Mouse (Mus musculus) embryonic facial prominence, embryonic 12.5 days (tissue): ENCODE measurements around the gene Gm29582. TPM values are rescaled to one million over a fixed set of nuclear protein-coding genes. Genes with fewer than 3 reads are reported as not detected.
"Not testable (repeated sequence)": the region's sequence is repeated elsewhere in the genome, so short reads cannot be mapped to it uniquely, and the experiment has no call there.

ENCODE experiments used
- ATAC-seq: fragments of 200-750 bp; cut with Nextera tagmentation; 2 replicates; pipeline ENCODE4 v1.8.0; 2017; ENCODE audit not compliant: insufficient number of reproducible peaks, insufficient read depth, low FRiP score, low TSS enrichment
- H3K27ac ChIP-seq: fragments of 300-500 bp; sonication (generic); 2 replicates; pipeline ENCODE4 v1.5.1; 2016; ENCODE audit warnings: mild to moderate bottlenecking
- H3K27me3 ChIP-seq: fragments of 300-500 bp; sonication (generic); 2 replicates; pipeline ENCODE4 v1.6.1; 2016; ENCODE audit warnings: mild to moderate bottlenecking, moderate library complexity
- H3K36me3 ChIP-seq: fragments of 300-500 bp; sonication (generic); 2 replicates; pipeline ENCODE4 v1.6.1; 2016; ENCODE audit warnings: mild to moderate bottlenecking
- H3K4me1 ChIP-seq: fragments of 300-500 bp; sonication (generic); 2 replicates; pipeline ENCODE4 v1.6.1; 2016
- H3K4me2 ChIP-seq: fragments of 300-500 bp; sonication (generic); replicated peaks from 2 replicates; pipeline ENCODE4 v1.6.1; 2016; ENCODE audit warnings: mild to moderate bottlenecking, moderate library complexity
- H3K4me3 ChIP-seq: fragments of 300-500 bp; sonication (generic); 2 replicates; pipeline ENCODE4 v1.5.1; 2016; ENCODE audit warnings: mild to moderate bottlenecking
- H3K9ac ChIP-seq: fragments of 300-500 bp; sonication (generic); 2 replicates; pipeline ENCODE4 v1.6.1; 2016; ENCODE audit warnings: mild to moderate bottlenecking, moderate library complexity
- H3K9me3 ChIP-seq: fragments of 300-500 bp; sonication (generic); 2 replicates; pipeline ENCODE4 v1.6.1; 2016; ENCODE audit warnings: mild to moderate bottlenecking, moderate library complexity
- WGBS: fragments of 180-500 bp; shearing (Covaris S2); methylation state at CpG from one replicate; pipeline ENCODE4 v1.1.7; 2016; 5-methylcytosine and 5-hydroxymethylcytosine counted together
- polyA plus RNA-seq: library from polyadenylated mRNA; unstranded; fragments of >200 nt; fragmentation: Nextera tagmentation; extraction: Ambion mirVana; gene quantifications from 2 replicates; pipeline ENCODE4 v1.2.1, GENCODE M21; 2016

Gene Gm29582
- polyA plus RNA-seq: not detected in 2 replicates

DNA sequence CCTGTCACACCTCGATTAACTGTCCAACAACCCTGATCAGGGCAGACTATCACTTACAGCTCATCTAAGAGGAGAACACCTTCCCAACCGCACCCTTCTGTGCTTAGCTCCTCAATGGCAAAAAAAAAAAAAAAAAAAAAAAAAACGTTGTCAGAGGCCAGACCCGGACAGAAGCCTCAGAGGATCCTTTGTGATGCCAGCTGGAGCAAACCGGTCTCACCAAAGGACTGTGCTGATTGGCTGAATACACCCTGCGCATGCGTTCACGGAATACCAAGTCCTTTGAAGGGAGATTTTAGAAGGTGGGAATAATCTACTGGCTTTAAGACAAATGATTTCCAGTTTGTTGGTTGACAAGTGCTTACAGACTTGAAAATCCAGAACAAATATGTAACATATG, at the start of gene Gm29582:
Gm29582 (minus strand) TSS at position 101 of the 400 bp plus-strand sequence.
- H3K4me1 ChIP-seq, H3K36me3 ChIP-seq, ATAC-seq, H3K9ac ChIP-seq, H3K4me2 ChIP-seq, H3K27ac ChIP-seq, H3K27me3 ChIP-seq, H3K9me3 ChIP-seq, H3K4me3 ChIP-seq: not testable (repeated sequence)
- no CpG with 5 or more reads among the region's 8 CpGs for WGBS
